13 mouse cellular contexts compared by ENCODE assay signal in genomic region chr5:35596169-35597160, GRCm38 (mm10). TPM values are rescaled to one million over a fixed set of nuclear protein-coding genes. Genes with fewer than 3 reads are reported as not detected.
A peak's percentile ranks its signal among the peaks of the same experiment; 100 is the strongest.
DNase-seq lines count a peak whose midpoint lies in the region; ATAC-seq lines count a peak whose summit lies in the region.
"Had no signal": no experiment of that assay in that cellular context is flagged by ENCODE, and none has a peak within 500 bp of the region (broad histone marks: within the 10 kb centered on the region; RNA-seq: fewer than 3 reads in every experiment).

No protein-coding gene starts in this region.

- no peaks in the 10 kb centered on the region for H3K27me3 ChIP-seq in kidney, embryonic 14.5 days (ENCODE audit: control insufficient read depth, insufficient read depth, low read length)
- no peaks in the 10 kb centered on the region for H3K27me3 ChIP-seq in stomach, embryonic 15.5 days (replicated peaks)
- H3K27me3 ChIP-seq: embryonic facial prominence, embryonic 13.5 days; hindbrain, embryonic 15.5 days had no signal

- no peak for DNase-seq in kidney, postnatal 10 days
- peak; percentile 69 to 79 for DNase-seq in lung, adult 18-20 months
- peak; percentile 55 for DNase-seq in lung, postnatal 10 days
- no peak for DNase-seq in left cerebral cortex, adult 8-10 months (ENCODE audit: low spot score in 2 of 2)
- DNase-seq in left cerebral cortex, postnatal 25 days (ENCODE audit: low spot score in 2 of 2) = no peak

- peak; percentile 7; the same call in 1 of the 2 replicates for ATAC-seq in kidney, embryonic 14.5 days (ENCODE audit: low FRiP score, low TSS enrichment)
- ATAC-seq in stomach, embryonic 15.5 days (ENCODE audit: insufficient read depth, low FRiP score, low read depth) = peak; percentile 14; the same call in 1 of the 2 replicates
- ATAC-seq in inflammation-experienced regulatory T-cells, adult 6 months = no peak

- H3K9me3 ChIP-seq in kidney, embryonic 14.5 days (ENCODE audit: control insufficient read depth, low read length) = no peaks in the 10 kb centered on the region
- H3K9me3 ChIP-seq in stomach, embryonic 15.5 days = no peaks in the 10 kb centered on the region
- H3K9me3 ChIP-seq: embryonic facial prominence, embryonic 13.5 days; hindbrain, embryonic 15.5 days had no signal

- no peak overlapping the region for H3K27ac ChIP-seq in kidney, embryonic 14.5 days (ENCODE audit: low read depth, low read length)
- H3K27ac ChIP-seq in stomach, embryonic 15.5 days = peak overlapping the region; percentile 26; the same call in 1 of the 2 replicates
- H3K27ac ChIP-seq: embryonic facial prominence, embryonic 13.5 days; hindbrain, embryonic 15.5 days; macrophage had no signal

- H3K4me2 ChIP-seq in kidney, embryonic 14.5 days (replicated peaks; ENCODE audit: low read depth, low read length) = no peak overlapping the region
- no peak overlapping the region for H3K4me2 ChIP-seq in stomach, embryonic 15.5 days
- H3K4me2 ChIP-seq: embryonic facial prominence, embryonic 13.5 days; heart, embryonic 12.5 days; hindbrain, embryonic 15.5 days; midbrain, embryonic 11.5 days had no signal

- H3K4me1 ChIP-seq in kidney, embryonic 14.5 days (ENCODE audit: control insufficient read depth, insufficient read depth, low read length) = no peaks in the 10 kb centered on the region
- no peaks in the 10 kb centered on the region for H3K4me1 ChIP-seq in stomach, embryonic 15.5 days
- H3K4me1 ChIP-seq: embryonic facial prominence, embryonic 13.5 days; hindbrain, embryonic 15.5 days had no signal

- H3K4me3 ChIP-seq in kidney, embryonic 14.5 days (ENCODE audit: low read length) = no peak overlapping the region
- H3K4me3 ChIP-seq in stomach, embryonic 15.5 days (replicated peaks) = no peak overlapping the region
- H3K4me3 ChIP-seq: embryonic facial prominence, embryonic 13.5 days; heart, embryonic 12.5 days; hindbrain, embryonic 15.5 days had no signal

- H3K36me3 ChIP-seq in kidney, embryonic 14.5 days (ENCODE audit: control insufficient read depth, insufficient read depth, low read length) = peaks cover 16% of the 10 kb centered on the region
- peaks cover 25% of the 10 kb centered on the region for H3K36me3 ChIP-seq in stomach, embryonic 15.5 days

- WGBS in kidney, embryonic 14.5 days = 80% methylated on average over 18 of the region's 18 CpGs
- 61% methylated on average over 18 of the region's 18 CpGs for WGBS in stomach, embryonic 15.5 days

- no peak overlapping the region for H3K9ac ChIP-seq in kidney, embryonic 14.5 days (ENCODE audit: low read depth, low read length)
- no peak overlapping the region for H3K9ac ChIP-seq in stomach, embryonic 15.5 days
- H3K9ac ChIP-seq: embryonic facial prominence, embryonic 13.5 days; heart, embryonic 12.5 days; hindbrain, embryonic 15.5 days had no signal

- intact Hi-C loops in left cerebral cortex, postnatal 25 days (cut with DNase I) = loop anchor here (1.0 to 5.0 kb wide), 2 partner anchors 85 to 156 kb away; no protein-coding TSS in a partner anchor

RNA-seq across cellular contexts. Expression of gene Acox3, which starts 13.6 kb away (rescaled TPM):
- 8.3 and 13.1 TPM in 2 replicates for polyA plus RNA-seq in kidney, embryonic 14.5 days (2014; fragmentation: Nextera tagmentation; extraction: Ambion mirVana)
- polyA plus RNA-seq in stomach, embryonic 15.5 days (2015; fragmentation: Nextera tagmentation; extraction: Ambion mirVana) = 12.3 and 13.2 TPM in 2 replicates
- polyA plus RNA-seq in inflammation-experienced regulatory T-cells, adult 6 months (2017; shearing (Covaris generic)) = 10 to 100 TPM; 20.1 to 25.4 (median 23.4) TPM
- total RNA-seq in left cerebral cortex, adult 8-10 months (2022) = 10 to 100 TPM; 36.4 to 40.2 (median 37.8) TPM
- 10 to 100 TPM; 26.6 to 29.5 TPM for total RNA-seq in left cerebral cortex, postnatal 25 days (2021)

RNA-seq across cellular contexts. Expression of gene Trmt44, which starts 21.6 kb away (rescaled TPM):
- 7.9 and 10.2 TPM in 2 replicates for polyA plus RNA-seq in kidney, embryonic 14.5 days (2014; fragmentation: Nextera tagmentation; extraction: Ambion mirVana)
- 7.4 and 7.7 TPM in 2 replicates for polyA plus RNA-seq in stomach, embryonic 15.5 days (2015; fragmentation: Nextera tagmentation; extraction: Ambion mirVana)
- polyA plus RNA-seq in inflammation-experienced regulatory T-cells, adult 6 months (2017; shearing (Covaris generic)) = 1 to 10 TPM; 2.0 to 3.1 (median 2.9) TPM
- 1 to 10 TPM; 7.2 to 7.9 (median 7.5) TPM for total RNA-seq in left cerebral cortex, adult 8-10 months (2022)
- total RNA-seq in left cerebral cortex, postnatal 25 days (2021) = 1 to 10 TPM; 7.6 to 8.7 TPM

Comparison
In these comparisons a context has a peak if more than half of its experiments do, and no peak if none do; other contexts are left out.
1. DNase-seq: peak in lung, adult 18-20 months (2 of 2) and lung, postnatal 10 days (single experiment); none in kidney, postnatal 10 days (single experiment), left cerebral cortex, adult 8-10 months (0 of 2) and left cerebral cortex, postnatal 25 days (0 of 2).